Mouse (Mus musculus): Measurements from ENCODE around the gene Hsf2bp. TPM values are rescaled to one million over a fixed set of nuclear protein-coding genes. Genes with fewer than 3 reads are reported as not detected.

The Hsf2bp gene
- total and polyA plus RNA-seq, 3 experiments, result 0.04 to 0.15 TPM; not detected in 1

DNA sequence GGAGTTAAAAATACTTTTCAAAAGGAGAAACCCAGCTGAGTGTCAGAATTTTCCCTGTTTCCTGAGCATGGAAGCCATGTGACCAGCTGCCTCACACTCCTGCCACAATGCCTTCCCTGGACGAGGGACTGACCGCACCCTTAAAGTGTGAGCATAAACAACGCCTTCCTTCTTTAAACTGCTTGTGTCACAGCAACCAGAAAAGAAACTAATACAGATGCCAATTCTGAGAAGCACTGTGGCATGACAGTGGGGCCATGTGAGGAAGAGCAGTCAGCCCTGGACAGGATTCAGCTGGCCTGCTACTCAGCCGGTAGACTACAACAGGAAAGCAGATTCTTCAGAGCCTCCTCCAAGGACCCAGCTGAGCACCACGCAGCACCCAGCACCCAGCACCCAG is 29.3 kb downstream of the Hsf2bp start:
- no peak overlapping the region for H3K27ac ChIP-seq (ENCODE audit: control insufficient read depth, low read depth, low read length)
- no peaks in the 10 kb centered on the region for H3K9me3 ChIP-seq (replicated peaks; ENCODE audit: insufficient read depth, low read length)
- no peaks in the 10 kb centered on the region for H3K79me2 ChIP-seq (ENCODE audit: control insufficient read depth, insufficient read depth, low read length, poor library complexity)
- no peaks in the 10 kb centered on the region for H3K36me3 ChIP-seq (ENCODE audit: control insufficient read depth in 1 of 2, insufficient read depth in 2 of 2, low read length in 2 of 2)
- DNase-seq (ENCODE audit: low read depth, low spot score), result no peak
- no peak overlapping the region for H3K4me3 ChIP-seq (ENCODE audit: control insufficient read depth in 1 of 2, insufficient read depth in 1 of 2, low read depth in 2 of 2, low read length in 2 of 2)
- H3K9ac ChIP-seq (ENCODE audit: control insufficient read depth, low read depth, low read length, poor library complexity, severe bottlenecking), result no peak overlapping the region
- H3K4me1 ChIP-seq (ENCODE audit: control insufficient read depth in 1 of 2, insufficient read depth in 2 of 2, low read length in 2 of 2), result no peaks in the 10 kb centered on the region
- peaks cover 0 to 2% of the 10 kb centered on the region in 2 experiments; a peak in 2 of 4 replicates for H3K27me3 ChIP-seq (ENCODE audit: control insufficient read depth in 1 of 2, insufficient read depth in 2 of 2, low read length in 2 of 2)
- TF ChIP-seq TAL1 (IDR thresholded peaks at IDR 0.05; ENCODE audit: low read length) (no peak), RCOR1 (IDR thresholded peaks at IDR 0.05; ENCODE audit: low read depth, low read length) (no peak), SMC3 (IDR thresholded peaks at IDR 0.05; ENCODE audit: low read depth, low read length) (no peak), MAZ (IDR thresholded peaks at IDR 0.05; ENCODE audit: low read depth, low read length) (no peak), GABPA (IDR thresholded peaks at IDR 0.05; ENCODE audit: low read depth, low read length) (no peak), E2F4 (IDR thresholded peaks at IDR 0.05; ENCODE audit: borderline replicate concordance, low read depth, low read length) (no peak)

DNA sequence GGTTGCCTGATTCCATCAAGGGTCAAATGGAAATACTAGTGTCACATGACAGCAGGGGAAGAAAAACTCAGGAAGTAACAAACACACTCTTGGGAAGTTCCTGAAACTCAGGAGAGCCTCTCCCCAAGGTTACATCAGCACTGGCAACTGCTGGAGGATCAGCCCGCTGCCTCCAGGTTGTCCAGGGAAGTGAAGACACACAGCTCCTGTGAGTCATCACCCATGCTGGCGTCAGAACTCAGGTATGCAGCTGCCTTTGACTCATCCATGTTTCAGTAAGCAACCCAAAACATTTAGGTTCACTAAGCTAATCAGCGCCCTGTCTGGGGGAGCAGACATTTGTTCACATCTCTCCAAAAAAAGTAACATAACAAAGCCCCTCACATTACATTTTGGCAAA is 32.9 kb downstream of the Hsf2bp start:
- no peak overlapping the region for H3K4me3 ChIP-seq (ENCODE audit: control insufficient read depth in 1 of 2, insufficient read depth in 1 of 2, low read depth in 2 of 2, low read length in 2 of 2)
- no peaks in the 10 kb centered on the region for H3K79me2 ChIP-seq (ENCODE audit: control insufficient read depth, insufficient read depth, low read length, poor library complexity)
- TF ChIP-seq CTCF (IDR thresholded peaks at IDR 0.05 in 2 of 3, conservative IDR thresholded peaks at IDR 0.05 in 1 of 3; ENCODE audit: control insufficient read depth in 1 of 3, insufficient read depth in 1 of 3, low read depth in 2 of 3, low read length in 3 of 3, poor library complexity in 1 of 3, severe bottlenecking in 1 of 3) (no peak), SIN3A (IDR thresholded peaks at IDR 0.05; ENCODE audit: low read length) (no peak)
- H3K27me3 ChIP-seq (ENCODE audit: control insufficient read depth in 1 of 2, insufficient read depth in 2 of 2, low read length in 2 of 2), result peaks cover 3 to 6% of the 10 kb centered on the region in 2 experiments
- DNase-seq (ENCODE audit: low read depth, low spot score), result no peak
- no peak overlapping the region for H3K9ac ChIP-seq (ENCODE audit: control insufficient read depth, low read depth, low read length, poor library complexity, severe bottlenecking)
- no peaks in the 10 kb centered on the region for H3K9me3 ChIP-seq (replicated peaks; ENCODE audit: insufficient read depth, low read length)
- no peaks in the 10 kb centered on the region for H3K36me3 ChIP-seq (ENCODE audit: control insufficient read depth in 1 of 2, insufficient read depth in 2 of 2, low read length in 2 of 2)
- no peak overlapping the region for H3K27ac ChIP-seq (ENCODE audit: control insufficient read depth, low read depth, low read length)
- H3K4me1 ChIP-seq (ENCODE audit: control insufficient read depth in 1 of 2, insufficient read depth in 2 of 2, low read length in 2 of 2), result no peaks in the 10 kb centered on the region

DNA sequence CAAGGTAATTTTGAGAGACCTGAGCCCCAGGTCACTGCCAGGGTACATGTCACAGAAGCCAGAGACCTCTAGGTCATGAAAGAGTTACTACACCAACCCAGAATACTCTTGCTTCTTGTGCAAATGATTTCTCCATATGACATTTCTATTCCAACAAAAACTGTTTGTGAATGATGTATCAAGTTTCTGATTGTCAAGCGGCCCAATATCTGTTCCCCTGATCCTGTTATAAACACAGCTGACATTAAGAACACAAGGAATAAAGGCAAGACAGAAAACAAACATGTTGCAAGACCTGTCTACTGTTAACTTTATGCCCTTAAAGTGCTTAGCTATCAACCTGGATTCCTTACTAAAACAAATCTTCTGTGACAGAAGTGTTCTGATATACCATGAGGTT is 37.8 kb downstream of the Hsf2bp start:
- TF ChIP-seq POLR2AphosphoS5 (IDR thresholded peaks at IDR 0.05; ENCODE audit: borderline replicate concordance, low read depth, low read length) (no peak), GATA1 (IDR thresholded peaks at IDR 0.05; ENCODE audit: low read depth, low read length) (no peak), POLR2A (IDR thresholded peaks at IDR 0.05; ENCODE audit: control insufficient read depth in 1 of 2, insufficient read depth in 1 of 2, low read depth in 1 of 2, low read length in 2 of 2, poor library complexity in 1 of 2) (no peak), CTCF (IDR thresholded peaks at IDR 0.05 in 2 of 3, conservative IDR thresholded peaks at IDR 0.05 in 1 of 3; ENCODE audit: control insufficient read depth in 1 of 3, insufficient read depth in 1 of 3, low read depth in 2 of 3, low read length in 3 of 3, poor library complexity in 1 of 3, severe bottlenecking in 1 of 3) (no peak), NRF1 (IDR thresholded peaks at IDR 0.05; ENCODE audit: insufficient read depth, low read depth, low read length, poor library complexity, severe bottlenecking) (no peak), SIN3A (IDR thresholded peaks at IDR 0.05; ENCODE audit: low read length) (no peak), ELF1 (IDR thresholded peaks at IDR 0.05; ENCODE audit: low read depth, low read length) (no peak), MXI1 (IDR thresholded peaks at IDR 0.05; ENCODE audit: low read depth, low read length) (no peak), USF1 (IDR thresholded peaks at IDR 0.05; ENCODE audit: low read depth, low read length) (no peak), BHLHE40 (IDR thresholded peaks at IDR 0.05; ENCODE audit: borderline replicate concordance, low read depth, low read length) (no peak), ZKSCAN1 (IDR thresholded peaks at IDR 0.05; ENCODE audit: low read depth, low read length) (no peak), GABPA (IDR thresholded peaks at IDR 0.05; ENCODE audit: low read depth, low read length) (no peak), ZC3H11A (IDR thresholded peaks at IDR 0.05; ENCODE audit: low read depth, low read length) (no peak), MAX (IDR thresholded peaks at IDR 0.05; ENCODE audit: low read length) (no peak), CHD1 (IDR thresholded peaks at IDR 0.05; ENCODE audit: low read depth, low read length) (no peak)
- no peaks in the 10 kb centered on the region for H3K79me2 ChIP-seq (ENCODE audit: control insufficient read depth, insufficient read depth, low read length, poor library complexity)

More for the DNA sequence above, 37.8 kb downstream of the Hsf2bp start:
- DNase-seq (ENCODE audit: low read depth, low spot score), result no peak
- H3K4me1 ChIP-seq (ENCODE audit: control insufficient read depth in 1 of 2, insufficient read depth in 2 of 2, low read length in 2 of 2), result no peaks in the 10 kb centered on the region; a peak in 1 of 4 replicates
- H3K27ac ChIP-seq (ENCODE audit: control insufficient read depth, low read depth, low read length), result no peak overlapping the region
- H3K4me3 ChIP-seq (ENCODE audit: control insufficient read depth in 1 of 2, insufficient read depth in 1 of 2, low read depth in 2 of 2, low read length in 2 of 2), result no peak overlapping the region
- H3K36me3 ChIP-seq (ENCODE audit: control insufficient read depth in 1 of 2, insufficient read depth in 2 of 2, low read length in 2 of 2), result no peaks in the 10 kb centered on the region
- H3K9me3 ChIP-seq (replicated peaks; ENCODE audit: insufficient read depth, low read length), result no peaks in the 10 kb centered on the region
- H3K9ac ChIP-seq (ENCODE audit: control insufficient read depth, low read depth, low read length, poor library complexity, severe bottlenecking), result no peak overlapping the region
- peaks cover 6 to 13% of the 10 kb centered on the region in 2 experiments for H3K27me3 ChIP-seq (ENCODE audit: control insufficient read depth in 1 of 2, insufficient read depth in 2 of 2, low read length in 2 of 2)

Measured in MEL (cell line).